Mouse (Mus musculus) heart, postnatal 0 days (tissue): ENCODE data around the gene Zfp987. TPM values are rescaled to one million over a fixed set of nuclear protein-coding genes. Genes with fewer than 3 reads are reported as not detected.
"Not testable (repeated sequence)": the region's sequence is repeated elsewhere in the genome, so short reads cannot be mapped to it uniquely, and the experiment has no call there.

Experiments used
- ATAC-seq: fragments of 200-750 bp; cut with Nextera tagmentation; 2 replicates; pipeline ENCODE4 v1.8.0; 2017; ENCODE audit warnings: low read depth, moderate number of reproducible peaks, moderate library complexity; ENCODE audit not compliant: insufficient read depth
- DNase-seq: peaks from one replicate; pipeline ENCODE4 v3.0.0-alpha.2; 2016; ENCODE audit warnings: low spot score
- H3K27ac ChIP-seq: fragments of 300-500 bp; sonication (generic); 2 replicates; pipeline ENCODE4 v1.5.1; 2014; ENCODE audit warnings: low read depth, mild to moderate bottlenecking
- H3K27me3 ChIP-seq: fragments of 300-500 bp; sonication (generic); 2 replicates; pipeline ENCODE4 v1.6.1; 2014; ENCODE audit warnings: low read length, mixed read lengths; ENCODE audit not compliant: control insufficient read depth, insufficient read depth
- H3K36me3 ChIP-seq: fragments of 300-500 bp; sonication (generic); replicated peaks from 2 replicates; pipeline ENCODE4 v1.6.1; 2014; ENCODE audit warnings: low read length, mixed read lengths; ENCODE audit not compliant: control insufficient read depth, insufficient read depth
- H3K4me1 ChIP-seq: fragments of 300-500 bp; sonication (generic); 2 replicates; pipeline ENCODE4 v1.6.1; 2014; ENCODE audit warnings: antibody characterized with exemption; ENCODE audit not compliant: control insufficient read depth, insufficient read depth
- H3K4me2 ChIP-seq: fragments of 300-500 bp; sonication (generic); 2 replicates; pipeline ENCODE4 v1.6.1; 2014; ENCODE audit warnings: low read depth, mild to moderate bottlenecking, low read length, moderate library complexity
- H3K4me3 ChIP-seq: fragments of 300-500 bp; sonication (generic); 2 replicates; pipeline ENCODE4 v1.5.1; 2014; ENCODE audit warnings: low read depth, low read length
- H3K9ac ChIP-seq: fragments of 300-500 bp; sonication (generic); replicated peaks from 2 replicates; pipeline ENCODE4 v1.6.1; 2014; ENCODE audit warnings: low read depth, low read length, mixed read lengths
- H3K9me3 ChIP-seq: fragments of 300-500 bp; sonication (generic); replicated peaks from 2 replicates; pipeline ENCODE4 v1.6.1; 2016; ENCODE audit warnings: low read length; ENCODE audit not compliant: control insufficient read depth
- WGBS: fragments of 180-500 bp; shearing (Covaris S2); extraction: QIAGEN DNeasy Blood & Tissue Kit; methylation state at CpG from one replicate; pipeline ENCODE4 v1.1.7; 2014; 5-methylcytosine and 5-hydroxymethylcytosine counted together
- polyA plus RNA-seq: library from polyadenylated mRNA; unstranded; fragments of >200 nt; fragmentation: Nextera tagmentation; extraction: Ambion mirVana; gene quantifications from 2 replicates; pipeline ENCODE4 v1.2.1, GENCODE M21; 2015
- total RNA-seq: library from RNA; depleted of rRNA; stranded (reverse); fragments of >200 nt; gene quantifications from 2 replicates; pipeline ENCODE4 v1.2.3, GENCODE M21; 2014; ENCODE audit warnings: low replicate concordance; rRNA removed

Zfp987 gene
- total and polyA plus RNA-seq, 2 experiments from 2014 or later, result not detected

DNA sequence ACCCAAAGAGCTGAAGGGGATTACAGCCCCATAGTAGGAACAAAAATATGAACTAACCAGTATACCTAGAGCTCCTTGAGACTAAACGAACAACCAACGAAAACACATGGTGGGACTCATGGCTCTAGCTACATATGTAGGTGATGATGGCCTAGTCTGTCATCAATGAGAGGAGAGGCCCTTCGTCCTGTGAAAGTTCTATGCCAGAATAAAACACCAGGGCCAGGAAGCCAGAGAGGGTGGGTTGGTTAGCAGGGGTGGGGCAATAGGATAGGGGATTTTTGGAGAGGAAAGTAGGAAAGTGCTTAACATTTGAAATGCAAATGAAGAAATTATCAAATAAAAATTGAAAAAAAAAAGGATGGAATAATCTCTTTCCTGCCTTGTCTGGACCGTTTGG, 65.8 kb downstream of the Zfp987 start:
- not testable (repeated sequence) for H3K36me3 ChIP-seq, H3K27ac ChIP-seq, DNase-seq, H3K27me3 ChIP-seq, H3K4me1 ChIP-seq, H3K4me3 ChIP-seq, ATAC-seq, H3K9ac ChIP-seq, H3K4me2 ChIP-seq, H3K9me3 ChIP-seq
- WGBS, result 63% methylated on average over 3 of the region's 4 CpGs

DNA sequence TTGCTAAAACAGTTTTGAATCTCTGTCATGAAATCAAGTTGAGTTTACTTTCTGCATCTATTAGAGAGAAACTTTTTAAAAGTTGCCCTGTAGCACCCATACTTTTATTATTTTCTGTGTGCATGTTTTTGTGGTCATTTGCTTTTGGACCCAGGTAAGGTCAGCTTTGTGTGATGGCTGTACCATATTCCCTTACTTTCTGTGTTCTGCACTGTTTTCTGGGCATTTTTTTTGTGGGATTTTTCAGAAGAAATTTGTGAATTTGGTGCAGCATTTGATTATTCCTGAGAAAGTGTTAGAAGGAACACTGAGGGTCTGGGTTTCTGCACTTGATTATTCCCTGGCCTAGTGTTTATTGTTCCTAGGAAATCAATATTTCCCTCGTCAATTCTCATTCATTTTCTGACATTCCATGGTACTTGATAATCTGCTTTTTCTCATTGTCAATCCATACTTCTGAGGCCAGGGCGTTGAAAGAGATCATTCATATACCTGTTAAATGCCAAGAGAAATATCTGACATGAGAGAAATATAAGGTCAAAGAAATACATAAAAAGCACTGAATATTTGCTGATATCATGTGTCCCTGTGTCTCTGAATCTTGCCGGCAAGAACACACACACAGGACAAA, 70.2 kb downstream of the Zfp987 start:
- not testable (repeated sequence) for ATAC-seq

DNA sequence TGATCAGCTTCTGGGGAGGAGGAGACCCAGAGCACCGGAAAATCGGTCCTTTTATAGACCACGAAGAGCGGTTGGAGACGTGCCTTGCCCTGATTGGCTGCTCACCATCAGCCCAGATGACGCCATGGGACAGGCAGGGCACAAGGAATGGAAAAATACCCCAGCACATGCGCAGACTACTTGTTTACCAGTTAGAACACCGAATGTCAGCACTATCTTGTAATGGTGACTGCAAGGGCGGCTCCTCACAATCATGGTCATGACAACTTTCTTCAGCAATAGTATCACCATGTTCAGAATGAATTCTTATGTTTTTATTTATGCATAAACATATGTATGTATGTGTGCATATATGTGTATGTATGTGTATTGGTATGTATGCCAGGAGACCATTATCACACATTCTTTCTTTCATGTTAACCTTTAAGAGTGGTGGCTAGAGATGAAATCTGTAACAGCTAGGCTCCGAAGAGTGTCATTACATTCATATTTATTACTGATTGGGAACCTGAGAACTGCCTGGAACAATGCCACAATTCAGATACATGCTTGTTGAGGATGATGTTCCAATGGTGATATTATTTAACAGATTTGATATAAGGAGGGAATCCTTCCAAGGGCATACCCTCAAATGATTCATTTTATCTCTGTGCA, 70.9 kb downstream of the Zfp987 start:
- H3K9me3 ChIP-seq, result peaks cover 10% of the 10 kb centered on the region; the same call in 1 of the 2 replicates
- H3K4me3 ChIP-seq, H3K4me1 ChIP-seq, H3K36me3 ChIP-seq, H3K27ac ChIP-seq, H3K9ac ChIP-seq, H3K4me2 ChIP-seq, DNase-seq, H3K27me3 ChIP-seq: not testable (repeated sequence)
- peak; percentile 56 for ATAC-seq
- WGBS, result 73% methylated on average over 10 of the region's 10 CpGs

More for the DNA sequence above, 70.2 kb downstream of the Zfp987 start:
- WGBS, result 70% methylated on average over 3 of the region's 3 CpGs
- peaks cover 10% of the 10 kb centered on the region; the same call in 1 of the 2 replicates for H3K9me3 ChIP-seq
- H3K36me3 ChIP-seq, DNase-seq, H3K9ac ChIP-seq, H3K4me2 ChIP-seq, H3K27ac ChIP-seq, H3K27me3 ChIP-seq, H3K4me3 ChIP-seq, H3K4me1 ChIP-seq: not testable (repeated sequence)

DNA sequence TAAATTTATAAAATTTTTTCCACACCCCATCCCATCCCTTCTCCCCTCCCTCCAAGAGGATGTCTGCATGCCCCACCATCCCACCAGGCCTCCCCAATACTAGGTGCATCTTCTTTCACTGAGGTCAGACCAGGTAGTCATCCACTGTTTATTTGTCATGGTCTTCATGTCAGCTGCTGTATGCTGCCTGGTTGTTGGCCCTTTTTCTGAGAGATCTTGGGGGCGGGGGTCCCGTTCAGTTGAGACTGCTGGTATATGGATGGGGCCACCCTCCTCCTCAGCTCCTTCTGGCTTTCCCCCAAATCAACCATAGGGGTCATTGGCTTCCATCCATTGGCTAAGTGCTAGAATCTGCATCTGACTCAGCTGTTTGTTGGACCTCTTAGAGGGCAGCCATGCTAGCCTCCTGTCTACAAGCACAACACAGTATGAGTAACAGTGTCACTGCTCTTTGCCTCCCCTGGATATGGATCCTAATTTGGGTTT, 71.7 kb downstream of the Zfp987 start:
- not testable (repeated sequence) for H3K4me1 ChIP-seq, H3K27me3 ChIP-seq, H3K4me3 ChIP-seq, H3K27ac ChIP-seq, H3K9ac ChIP-seq, DNase-seq, H3K4me2 ChIP-seq, H3K36me3 ChIP-seq
- WGBS, result no CpG with 5 or more reads among the region's 2 CpGs
- ATAC-seq, result peak; percentile 61
- H3K9me3 ChIP-seq, result peaks cover 16% of the 10 kb centered on the region

DNA sequence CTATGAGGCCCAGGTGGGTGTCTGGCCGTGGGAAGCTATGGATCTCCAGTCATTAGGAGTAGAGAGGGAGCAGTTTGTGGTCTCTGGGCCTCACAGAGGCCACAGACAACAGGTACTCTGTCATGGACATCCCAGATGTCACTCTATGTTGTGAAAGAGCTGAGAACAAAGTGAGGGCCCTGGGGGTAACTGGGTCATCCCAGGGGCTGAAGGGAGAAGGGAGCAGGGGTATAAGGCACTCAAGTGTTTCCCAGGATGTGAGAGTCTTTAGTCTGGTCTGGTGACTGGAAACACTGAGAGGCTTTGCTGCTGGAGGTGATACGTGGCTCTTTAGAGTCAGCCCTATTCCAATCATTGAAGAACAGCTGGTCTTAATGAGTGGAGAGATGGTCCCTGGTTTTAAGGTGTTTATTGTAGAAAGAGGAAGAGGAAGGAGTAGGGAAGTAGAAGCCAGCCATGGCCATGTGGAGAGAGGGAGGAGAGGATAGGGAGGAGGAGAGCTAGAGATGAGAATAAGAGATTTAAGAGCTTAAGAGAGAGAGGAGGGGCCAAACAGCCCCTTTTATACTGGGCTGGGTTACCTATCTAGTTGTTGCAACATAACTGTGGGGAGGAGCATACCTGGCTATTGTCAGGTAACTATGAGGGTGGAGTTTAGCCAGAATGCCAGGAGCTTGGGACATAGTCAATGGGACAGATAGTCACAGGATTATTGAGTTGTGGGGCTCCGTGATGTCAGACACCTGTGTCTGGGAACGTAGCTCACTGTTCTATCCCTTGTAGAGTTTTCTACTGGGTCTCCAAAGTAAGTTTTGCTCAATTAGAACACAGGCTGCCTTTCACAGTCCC, 76.5 kb downstream of the Zfp987 start:
- not testable (repeated sequence) for H3K4me1 ChIP-seq, DNase-seq, H3K27ac ChIP-seq, H3K4me2 ChIP-seq, H3K9ac ChIP-seq, H3K27me3 ChIP-seq, H3K36me3 ChIP-seq, H3K4me3 ChIP-seq
- peaks cover 13% of the 10 kb centered on the region for H3K9me3 ChIP-seq
- 45% methylated on average over 3 of the region's 4 CpGs for WGBS
- ATAC-seq, result peak; percentile 58

Other genes starting within 250 kb of the Zfp987 start
- not detected in 2 replicates for gene Zfp986, start 228.5 kb upstream of the Zfp987 start, total RNA-seq
- not detected in 2 replicates for gene Zfp986, start 228.5 kb upstream of the Zfp987 start, polyA plus RNA-seq
- not detected in 2 replicates for gene Zfp600, start 59.5 kb downstream of the Zfp987 start, total RNA-seq
- not detected in 2 replicates for gene Zfp600, start 59.5 kb downstream of the Zfp987 start, polyA plus RNA-seq